Mouse (Mus musculus) kidney, embryonic 15.5 days (tissue): Measurements from ENCODE around the gene Tmem150a. TPM values are rescaled to one million over a fixed set of nuclear protein-coding genes. Genes with fewer than 3 reads are reported as not detected.

Experiments
- ATAC-seq: fragments of 200-750 bp; cut with Nextera tagmentation; replicated peaks from 2 replicates; pipeline ENCODE4 v1.8.0; 2017; ENCODE audit warnings: moderate TSS enrichment; ENCODE audit not compliant: low FRiP score
- H3K27ac ChIP-seq: fragments of 300-500 bp; sonication (generic); 2 replicates; pipeline ENCODE4 v1.5.1; 2015; ENCODE audit warnings: mild to moderate bottlenecking, inconsistent platforms
- H3K27me3 ChIP-seq: fragments of 300-500 bp; sonication (generic); 2 replicates; pipeline ENCODE4 v1.6.1; 2015; ENCODE audit warnings: inconsistent platforms
- H3K36me3 ChIP-seq: fragments of 300-500 bp; sonication (generic); 2 replicates; pipeline ENCODE4 v1.6.1; 2015; ENCODE audit warnings: inconsistent platforms
- H3K4me1 ChIP-seq: fragments of 300-500 bp; sonication (generic); 2 replicates; pipeline ENCODE4 v1.6.1; 2015; ENCODE audit warnings: inconsistent platforms
- H3K4me2 ChIP-seq: fragments of 300-500 bp; sonication (generic); 2 replicates; pipeline ENCODE4 v1.6.1; 2015; ENCODE audit warnings: moderate library complexity, mild to moderate bottlenecking, inconsistent platforms
- H3K4me3 ChIP-seq: fragments of 300-500 bp; sonication (generic); replicated peaks from 2 replicates; pipeline ENCODE4 v1.5.1; 2015; ENCODE audit warnings: mild to moderate bottlenecking, inconsistent platforms
- H3K9ac ChIP-seq: fragments of 300-500 bp; sonication (generic); 2 replicates; pipeline ENCODE4 v1.6.1; 2015; ENCODE audit warnings: mild to moderate bottlenecking, inconsistent platforms
- H3K9me3 ChIP-seq: fragments of 300-500 bp; sonication (generic); replicated peaks from 2 replicates; pipeline ENCODE4 v1.6.1; 2016; ENCODE audit warnings: inconsistent platforms
- WGBS: fragments of 180-500 bp; shearing (Covaris S2); methylation state at CpG from one replicate; pipeline ENCODE4 v1.1.7; 2015; ENCODE audit warnings: mixed read lengths; 5-methylcytosine and 5-hydroxymethylcytosine counted together
- polyA plus RNA-seq: library from polyadenylated mRNA; unstranded; fragments of >200 nt; fragmentation: Nextera tagmentation; extraction: Ambion mirVana; gene quantifications from 2 replicates; pipeline ENCODE4 v1.2.1, GENCODE M21; 2015

Gene Tmem150a
- polyA plus RNA-seq, 1 experiment from 2014 or later, result 26.7 TPM

- H3K27me3 ChIP-seq, result no peaks in the 10 kb centered on the region
- no peak for ATAC-seq
- no peak overlapping the region for H3K4me2 ChIP-seq
- H3K9ac ChIP-seq, result no peak overlapping the region
- no peaks in the 10 kb centered on the region for H3K9me3 ChIP-seq
- peaks cover 8% of the 10 kb centered on the region for H3K36me3 ChIP-seq
- peaks cover 25% of the 10 kb centered on the region for H3K4me1 ChIP-seq
- no peak overlapping the region for H3K27ac ChIP-seq
- 70% methylated on average over 6 of the region's 6 CpGs for WGBS
- H3K4me3 ChIP-seq, result no peak overlapping the region
Observed at GRCm38 (mm10) chr6:72364985-72365384, 9.7 kb downstream of the Tmem150a start.

DNA sequence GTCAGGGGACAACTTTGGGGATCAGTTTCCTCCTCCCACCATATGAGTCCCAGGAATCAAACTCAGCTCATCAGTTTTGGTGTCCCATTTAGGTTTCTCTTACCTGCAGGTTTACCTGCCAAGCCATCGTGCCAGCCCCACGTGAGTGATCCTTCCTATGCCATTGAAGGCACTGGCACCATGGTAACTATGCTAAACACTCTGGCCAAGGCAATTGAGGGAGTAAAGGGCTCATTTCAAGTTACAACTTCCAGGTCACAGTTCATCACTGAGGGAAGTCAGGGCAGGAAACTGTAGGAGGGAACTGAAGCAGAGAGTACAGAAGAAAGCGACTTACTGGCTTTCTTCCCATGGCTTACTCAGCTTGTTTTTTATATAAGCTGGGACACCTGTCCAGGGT lies 11.1 kb downstream of the Tmem150a start:
- H3K36me3 ChIP-seq, result no peaks in the 10 kb centered on the region
- no peaks in the 10 kb centered on the region for H3K27me3 ChIP-seq
- H3K4me1 ChIP-seq, result peaks cover 19% of the 10 kb centered on the region
- no peak overlapping the region for H3K9ac ChIP-seq
- H3K4me3 ChIP-seq, result no peak overlapping the region
- 42% methylated on average over 3 of the region's 3 CpGs for WGBS
- no peaks in the 10 kb centered on the region for H3K9me3 ChIP-seq
- H3K4me2 ChIP-seq, result no peak overlapping the region
- H3K27ac ChIP-seq, result no peak overlapping the region
- ATAC-seq, result no peak

DNA sequence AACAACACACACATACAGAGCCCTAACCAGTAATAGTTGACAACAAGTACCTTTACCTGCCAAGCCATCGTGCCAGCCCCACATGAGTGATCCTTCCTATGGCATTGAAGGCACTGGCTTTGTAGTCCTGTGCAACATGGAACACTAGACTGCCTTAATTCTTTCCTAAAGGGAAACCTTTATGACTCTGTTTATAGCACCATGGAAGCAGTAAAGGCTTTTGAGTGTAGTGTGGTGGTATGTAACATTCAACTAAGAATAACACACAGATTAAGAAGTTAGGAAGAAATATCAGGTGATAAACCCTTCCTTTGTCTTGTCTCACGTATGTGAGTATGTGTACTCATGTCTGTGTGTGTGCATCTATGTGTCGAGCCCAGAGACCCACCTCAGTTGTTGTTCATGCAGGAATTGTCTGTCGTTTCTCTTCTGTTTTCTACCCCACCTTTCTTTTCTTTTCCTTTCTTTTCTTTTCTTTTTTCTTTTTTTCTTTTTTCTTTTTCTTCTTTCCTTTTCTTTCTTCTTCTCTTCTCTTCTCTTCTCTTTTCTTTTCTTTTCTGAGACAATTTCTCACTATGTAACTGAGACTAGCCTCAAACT lies 11.7 kb downstream of the Tmem150a start, which contains the start of gene Rnf181:
Gene Rnf181 (minus strand): TSS at position 113 of the 600 bp plus-strand sequence.
- 76% methylated on average over 4 of the region's 4 CpGs for WGBS
- Histone ChIP-seq H3K27me3 (no peaks in the 10 kb centered on the region), H3K27ac (no peak within 1 kb of the TSS), H3K4me2 (no peak within 1 kb of the TSS), H3K4me1 (peaks cover 18% of the 10 kb centered on the region), H3K36me3 (no peaks in the 10 kb centered on the region), H3K9me3 (no peaks in the 10 kb centered on the region), H3K4me3 (no peak within 1 kb of the TSS), H3K9ac (no peak within 1 kb of the TSS)
- ATAC-seq, result no peak

DNA sequence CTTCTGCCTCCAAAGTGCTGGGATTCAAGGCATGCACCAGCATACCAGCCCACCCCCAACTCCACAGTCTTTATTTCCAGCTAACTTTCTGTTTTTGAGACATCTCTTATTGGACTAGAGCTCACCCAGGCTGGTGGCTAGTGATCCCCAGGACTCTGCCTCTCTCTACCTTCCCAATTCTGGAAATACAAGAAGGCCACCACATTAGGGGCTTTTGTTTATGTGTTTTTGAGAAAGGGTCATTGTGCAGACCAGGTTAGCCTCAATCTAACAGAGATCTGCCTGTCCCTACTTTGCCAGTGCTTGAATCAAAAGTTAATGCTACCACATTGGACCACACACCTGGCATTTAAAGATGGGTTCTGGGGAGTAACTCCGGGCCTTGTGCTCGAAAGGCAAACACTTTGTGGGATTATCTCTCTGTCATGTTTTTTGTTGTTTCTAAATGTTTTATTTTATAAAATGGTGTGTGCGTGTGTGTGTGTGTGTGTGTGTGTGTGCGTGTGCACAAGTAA lies 12.3 kb downstream of the Tmem150a start:
- no peaks in the 10 kb centered on the region for H3K27me3 ChIP-seq
- 80% methylated on average over 4 of the region's 4 CpGs for WGBS
- no peak overlapping the region for H3K4me3 ChIP-seq
- ATAC-seq, result no peak
- peaks cover 18% of the 10 kb centered on the region for H3K4me1 ChIP-seq
- no peak overlapping the region for H3K27ac ChIP-seq
- no peak overlapping the region for H3K4me2 ChIP-seq
- H3K9ac ChIP-seq, result no peak overlapping the region
- no peaks in the 10 kb centered on the region for H3K9me3 ChIP-seq
- H3K36me3 ChIP-seq, result no peaks in the 10 kb centered on the region

DNA sequence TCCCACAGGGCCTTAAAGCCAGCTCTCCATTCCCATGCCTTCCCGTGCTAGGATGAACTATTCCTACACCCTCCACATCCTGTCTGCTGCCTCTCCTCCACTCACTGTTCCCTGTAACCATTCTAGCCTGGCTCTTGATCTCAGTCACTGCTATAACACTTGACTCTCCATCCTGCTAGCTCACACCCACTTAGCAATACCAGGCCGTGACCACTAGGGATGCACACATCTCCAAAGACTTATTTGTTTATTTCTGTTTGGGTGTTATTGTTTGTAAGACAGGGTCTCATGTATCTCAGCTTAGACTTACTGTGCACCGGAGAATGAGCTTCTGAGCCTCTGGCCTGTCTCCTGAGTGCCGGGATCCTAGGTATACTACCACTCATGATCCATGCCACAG lies 14.3 kb downstream of the Tmem150a start:
- Histone ChIP-seq H3K4me2 (no peak overlapping the region), H3K27ac (no peak overlapping the region), H3K4me1 (peaks cover 15% of the 10 kb centered on the region; the same call in 1 of the 2 replicates), H3K9me3 (no peaks in the 10 kb centered on the region), H3K4me3 (no peak overlapping the region), H3K27me3 (no peaks in the 10 kb centered on the region), H3K9ac (no peak overlapping the region), H3K36me3 (no peaks in the 10 kb centered on the region)
- 83% methylated on average over 4 of the region's 4 CpGs for WGBS
- ATAC-seq, result no peak

- no peak overlapping the region for H3K27ac ChIP-seq
Observed at GRCm38 (mm10) chr6:72370091-72370490, 14.8 kb downstream of the Tmem150a start.

DNA sequence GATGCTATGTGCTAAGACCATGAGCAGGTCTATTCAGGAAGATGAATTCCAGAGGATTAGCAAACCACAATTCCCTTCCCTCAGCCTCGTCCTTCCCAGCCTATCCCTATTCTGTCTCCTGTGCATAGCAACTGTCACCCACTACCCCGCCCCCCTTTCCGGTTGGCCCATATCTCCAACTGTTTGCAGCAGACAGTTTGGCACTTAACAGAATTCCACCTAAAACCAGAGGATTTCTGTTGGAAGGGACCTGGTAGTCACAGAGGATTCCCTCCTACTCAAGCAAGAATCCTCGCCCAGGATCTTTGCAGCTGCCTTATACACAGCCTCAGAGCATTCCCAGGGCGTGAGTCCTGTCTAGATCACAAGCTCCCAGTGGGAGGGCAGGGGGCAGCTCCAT lies 15.9 kb downstream of the Tmem150a start:
- ATAC-seq, result 0 out of 2 replicates have a peak, but pooled peaks have one; percentile 25
- H3K4me3 ChIP-seq, result no peak overlapping the region
- H3K9me3 ChIP-seq, result no peaks in the 10 kb centered on the region
- WGBS, result 51% methylated on average over 5 of the region's 5 CpGs
- H3K9ac ChIP-seq, result no peak overlapping the region
- peak overlapping the region; percentile 37; the same call in 1 of the 2 replicates for H3K27ac ChIP-seq
- H3K36me3 ChIP-seq, result no peaks in the 10 kb centered on the region
- H3K4me1 ChIP-seq, result peaks cover 15% of the 10 kb centered on the region; the same call in 1 of the 2 replicates
- H3K4me2 ChIP-seq, result no peak overlapping the region
- no peaks in the 10 kb centered on the region for H3K27me3 ChIP-seq

More at GRCm38 (mm10) chr6:72370091-72370490, 14.8 kb downstream of the Tmem150a start:
- 79% methylated on average over 12 of the region's 12 CpGs for WGBS
- Histone ChIP-seq H3K9ac (no peak overlapping the region), H3K4me3 (no peak overlapping the region), H3K4me2 (no peak overlapping the region), H3K27me3 (no peaks in the 10 kb centered on the region), H3K36me3 (no peaks in the 10 kb centered on the region), H3K9me3 (no peaks in the 10 kb centered on the region), H3K4me1 (peaks cover 15% of the 10 kb centered on the region; the same call in 1 of the 2 replicates)
- ATAC-seq, result no peak

DNA sequence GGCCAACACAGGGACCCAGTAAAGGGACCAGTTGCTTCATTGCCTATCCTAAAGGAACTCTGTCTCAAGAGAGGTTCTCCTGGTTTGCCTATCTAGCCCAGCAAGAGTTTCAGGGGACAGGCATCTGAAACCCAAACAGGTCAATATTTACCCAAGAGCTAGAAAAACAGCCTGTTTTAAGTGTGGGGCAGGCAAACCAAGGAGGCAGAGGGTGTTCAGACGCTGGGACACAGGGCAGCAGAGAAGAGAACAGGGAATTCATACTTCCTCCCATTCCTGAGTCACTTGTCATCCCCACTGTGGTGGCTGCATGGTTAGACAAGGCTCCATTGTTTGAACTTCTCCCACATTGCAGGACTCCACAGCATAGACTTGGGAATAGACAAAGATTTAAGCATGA lies 16.3 kb downstream of the Tmem150a start:
- WGBS, result 21% methylated on average over 1 of the region's 1 CpGs
- ATAC-seq, result no peak
- H3K4me1 ChIP-seq, result peaks cover 15% of the 10 kb centered on the region; the same call in 1 of the 2 replicates
- no peaks in the 10 kb centered on the region for H3K9me3 ChIP-seq
- no peak overlapping the region for H3K9ac ChIP-seq
- H3K27ac ChIP-seq, result peak overlapping the region; percentile 37; the same call in 1 of the 2 replicates
- H3K4me2 ChIP-seq, result no peak overlapping the region
- H3K36me3 ChIP-seq, result no peaks in the 10 kb centered on the region
- no peaks in the 10 kb centered on the region for H3K27me3 ChIP-seq
- no peak overlapping the region for H3K4me3 ChIP-seq

GRCm38 (mm10) chr6:72373184-72373583 lies 17.9 kb downstream of the Tmem150a start:
- Histone ChIP-seq H3K36me3 (no peaks in the 10 kb centered on the region), H3K9me3 (no peaks in the 10 kb centered on the region), H3K4me3 (no peak overlapping the region), H3K27me3 (no peaks in the 10 kb centered on the region), H3K27ac (no peak overlapping the region), H3K9ac (no peak overlapping the region), H3K4me1 (peaks cover 15% of the 10 kb centered on the region), H3K4me2 (no peak overlapping the region)
- ATAC-seq, result no peak
- 87% methylated on average over 4 of the region's 4 CpGs for WGBS

- Histone ChIP-seq H3K4me1 (peaks cover 15% of the 10 kb centered on the region), H3K9ac (no peak overlapping the region), H3K27me3 (peaks cover 6% of the 10 kb centered on the region), H3K4me3 (no peak overlapping the region), H3K9me3 (no peaks in the 10 kb centered on the region), H3K36me3 (no peaks in the 10 kb centered on the region), H3K4me2 (no peak overlapping the region), H3K27ac (no peak overlapping the region)
- WGBS, result 66% methylated on average over 7 of the region's 7 CpGs
- no peak for ATAC-seq
Observed at GRCm38 (mm10) chr6:72374206-72374605, 19.0 kb downstream of the Tmem150a start.

GRCm38 (mm10) chr6:72374820-72375563 lies 19.7 kb downstream of the Tmem150a start:
- no peak for ATAC-seq
- 80% methylated on average over 15 of the region's 15 CpGs for WGBS

GRCm38 (mm10) chr6:72378510-72379234 lies 23.4 kb downstream of the Tmem150a start:
- ATAC-seq, result no peak
- no peaks in the 10 kb centered on the region for H3K9me3 ChIP-seq
- peaks cover 15% of the 10 kb centered on the region for H3K27me3 ChIP-seq
- peak overlapping the region; percentile 77; the same call in 1 of the 2 replicates for H3K27ac ChIP-seq
- H3K36me3 ChIP-seq, result no peaks in the 10 kb centered on the region
- peak overlapping the region; percentile 78 for H3K4me2 ChIP-seq
- H3K4me3 ChIP-seq, result peak overlapping the region; percentile 57
- no peak overlapping the region for H3K9ac ChIP-seq
- WGBS, result 86% methylated on average over 8 of the region's 8 CpGs
- H3K4me1 ChIP-seq, result peaks cover 13% of the 10 kb centered on the region

More at GRCm38 (mm10) chr6:72374820-72375563, 19.7 kb downstream of the Tmem150a start:
- Histone ChIP-seq H3K27me3 (peaks cover 14% of the 10 kb centered on the region), H3K4me1 (peaks cover 18% of the 10 kb centered on the region), H3K4me3 (no peak overlapping the region), H3K9ac (no peak overlapping the region), H3K9me3 (no peaks in the 10 kb centered on the region), H3K27ac (no peak overlapping the region), H3K36me3 (no peaks in the 10 kb centered on the region), H3K4me2 (no peak overlapping the region)
